Mouse (Mus musculus): ENCODE results near the gene Ddx31.

GRCm38 (mm10) chr2:28902291-28902690, 62.1 kb downstream of the Ddx31 start:
- TF ChIP-seq CTCF (IDR thresholded peaks at IDR 0.05; ENCODE audit: low read depth, low read length) (no peak), POLR2A (IDR thresholded peaks at IDR 0.05; ENCODE audit: borderline replicate concordance, low read depth, low read length) (no peak)

All from bone marrow macrophage, adult 2 months (primary cell).